Mouse (Mus musculus) neural tube, embryonic 13.5 days (tissue): ENCODE data around the gene Arl3. TPM values are rescaled to one million over a fixed set of nuclear protein-coding genes. Genes with fewer than 3 reads are reported as not detected.

Experiments
- ATAC-seq: fragments of 200-750 bp; cut with Nextera tagmentation; 2 replicates; pipeline ENCODE4 v1.8.0; 2017; ENCODE audit warnings: low read depth, mild to moderate bottlenecking, moderate TSS enrichment, moderate library complexity
- H3K27ac ChIP-seq: fragments of 300-500 bp; sonication (generic); replicated peaks from 2 replicates; pipeline ENCODE4 v1.5.1; 2015; ENCODE audit warnings: moderate library complexity, mild to moderate bottlenecking, inconsistent platforms
- H3K27me3 ChIP-seq: fragments of 300-500 bp; sonication (generic); 2 replicates; pipeline ENCODE4 v1.6.1; 2015; ENCODE audit warnings: mild to moderate bottlenecking, inconsistent platforms
- H3K36me3 ChIP-seq: fragments of 300-500 bp; sonication (generic); 2 replicates; pipeline ENCODE4 v1.6.1; 2015; ENCODE audit warnings: mild to moderate bottlenecking, inconsistent platforms
- H3K4me1 ChIP-seq: fragments of 300-500 bp; sonication (generic); replicated peaks from 2 replicates; pipeline ENCODE4 v1.6.1; 2015; ENCODE audit warnings: inconsistent platforms
- H3K4me2 ChIP-seq: fragments of 300-500 bp; sonication (generic); 2 replicates; pipeline ENCODE4 v1.6.1; 2015; ENCODE audit warnings: inconsistent platforms, mild to moderate bottlenecking, moderate library complexity
- H3K4me3 ChIP-seq: fragments of 300-500 bp; sonication (generic); 2 replicates; pipeline ENCODE4 v1.5.1; 2015; ENCODE audit warnings: mild to moderate bottlenecking, inconsistent platforms
- H3K9ac ChIP-seq: fragments of 300-500 bp; sonication (generic); 2 replicates; pipeline ENCODE4 v1.6.1; 2015; ENCODE audit warnings: moderate library complexity, mild to moderate bottlenecking, inconsistent platforms
- H3K9me3 ChIP-seq: fragments of 300-500 bp; sonication (generic); 2 replicates; pipeline ENCODE4 v1.6.1; 2016; ENCODE audit warnings: inconsistent platforms
- WGBS: fragments of 180-500 bp; shearing (Covaris S2); methylation state at CpG from one replicate; pipeline ENCODE4 v1.1.7; 2015; 5-methylcytosine and 5-hydroxymethylcytosine counted together
- polyA plus RNA-seq: library from polyadenylated mRNA; unstranded; fragments of >200 nt; fragmentation: Nextera tagmentation; extraction: Ambion mirVana; gene quantifications from 2 replicates; pipeline ENCODE4 v1.2.1, GENCODE M21; 2015

The Arl3 gene
- polyA plus RNA-seq, 1 experiment from 2014 or later: 208 TPM

DNA sequence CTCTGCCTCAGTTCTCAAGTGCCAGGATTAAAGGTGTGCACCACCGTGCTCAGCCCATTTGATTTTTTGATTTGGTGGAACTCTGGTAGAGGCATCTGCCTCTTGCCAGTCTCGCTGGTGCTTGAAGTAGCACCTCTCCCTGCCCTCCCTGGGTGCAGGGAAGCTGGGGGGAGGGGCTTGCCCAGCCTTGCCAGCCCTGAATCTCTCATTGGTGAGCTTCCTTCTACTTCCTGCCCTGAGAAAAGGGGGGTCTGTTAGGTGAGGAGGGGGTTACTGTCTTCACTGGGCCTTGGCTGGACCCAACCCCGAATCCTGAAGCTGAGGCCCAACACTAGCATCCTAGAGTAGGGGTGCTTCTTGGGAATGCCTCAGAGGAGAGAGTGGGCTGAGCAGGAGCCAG, 64.3 kb downstream of the Arl3 start:
- Histone ChIP-seq H3K27ac (peak overlapping the region; percentile 90; the same call in 1 of the 2 replicates), H3K36me3 (peaks cover 80% of the 10 kb centered on the region)

DNA sequence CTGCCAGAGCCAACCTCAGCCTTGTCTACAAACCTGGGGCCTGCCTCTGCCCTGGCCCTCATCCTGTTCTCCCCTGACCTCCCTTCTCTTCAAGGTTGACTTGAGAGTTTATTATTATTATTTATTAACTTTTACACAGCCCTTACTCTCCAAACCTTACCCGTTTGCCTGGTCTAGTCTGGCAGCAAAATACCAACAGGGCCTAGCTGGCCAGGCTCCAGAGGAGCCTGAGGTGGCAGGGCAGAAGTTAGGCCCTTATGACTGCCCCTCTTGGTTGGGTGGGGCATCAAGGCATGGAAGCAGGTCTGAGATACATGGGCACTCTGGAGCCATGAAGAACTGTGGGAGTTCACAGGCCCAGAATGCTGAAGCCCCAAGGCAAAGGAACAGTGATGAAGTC, 65.2 kb downstream of the Arl3 start:
- 67% methylated on average over 1 of the region's 1 CpGs for WGBS
- Histone ChIP-seq H3K27ac (peak overlapping the region; percentile 90), H3K9me3 (no peaks in the 10 kb centered on the region), H3K9ac (peak overlapping the region; percentile 100), H3K27me3 (no peaks in the 10 kb centered on the region), H3K4me2 (peak overlapping the region; percentile 99), H3K4me1 (peaks cover 74% of the 10 kb centered on the region), H3K36me3 (peaks cover 70% of the 10 kb centered on the region), H3K4me3 (peak overlapping the region; percentile 96)
- ATAC-seq: no peak

More for the DNA sequence above, 64.3 kb downstream of the Arl3 start:
- H3K4me3 ChIP-seq: no peak overlapping the region
- ATAC-seq: no peak
- no peaks in the 10 kb centered on the region for H3K27me3 ChIP-seq
- H3K9ac ChIP-seq: peak overlapping the region; percentile 100
- WGBS: 31% methylated on average over 3 of the region's 3 CpGs
- peak overlapping the region; percentile 99 for H3K4me2 ChIP-seq
- H3K4me1 ChIP-seq: peaks cover 74% of the 10 kb centered on the region
- no peaks in the 10 kb centered on the region for H3K9me3 ChIP-seq

DNA sequence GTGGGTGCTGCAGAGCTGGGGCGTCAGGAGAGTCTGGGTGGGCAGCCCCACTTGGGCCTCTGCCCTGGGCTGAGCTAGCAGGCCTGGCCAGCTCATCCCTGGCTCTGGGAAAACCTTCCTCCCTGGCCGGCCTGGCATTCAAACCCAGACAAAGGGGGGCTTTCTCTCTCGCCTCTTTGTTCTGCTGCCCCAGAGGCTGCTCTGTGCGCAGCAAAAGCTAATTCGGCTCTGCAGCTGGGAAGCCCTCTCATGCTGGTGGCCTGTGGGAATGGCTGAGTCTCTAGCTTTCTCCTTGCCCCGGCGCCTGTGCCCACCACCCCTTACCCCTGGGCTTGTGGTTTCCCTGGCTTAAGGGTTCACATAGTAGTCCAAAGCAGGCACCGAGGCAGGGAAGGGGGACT, 65.8 kb downstream of the Arl3 start:
- peak overlapping the region; percentile 90 for H3K27ac ChIP-seq
- H3K4me1 ChIP-seq: peaks cover 74% of the 10 kb centered on the region
- peaks cover 64% of the 10 kb centered on the region for H3K36me3 ChIP-seq
- 12% methylated on average over 8 of the region's 8 CpGs for WGBS
- no peaks in the 10 kb centered on the region for H3K9me3 ChIP-seq
- peak overlapping the region; percentile 96 for H3K4me3 ChIP-seq
- no peaks in the 10 kb centered on the region for H3K27me3 ChIP-seq
- peak; percentile 16; the same call in 1 of the 2 replicates for ATAC-seq
- H3K9ac ChIP-seq: peak overlapping the region; percentile 100
- peak overlapping the region; percentile 99 for H3K4me2 ChIP-seq

DNA sequence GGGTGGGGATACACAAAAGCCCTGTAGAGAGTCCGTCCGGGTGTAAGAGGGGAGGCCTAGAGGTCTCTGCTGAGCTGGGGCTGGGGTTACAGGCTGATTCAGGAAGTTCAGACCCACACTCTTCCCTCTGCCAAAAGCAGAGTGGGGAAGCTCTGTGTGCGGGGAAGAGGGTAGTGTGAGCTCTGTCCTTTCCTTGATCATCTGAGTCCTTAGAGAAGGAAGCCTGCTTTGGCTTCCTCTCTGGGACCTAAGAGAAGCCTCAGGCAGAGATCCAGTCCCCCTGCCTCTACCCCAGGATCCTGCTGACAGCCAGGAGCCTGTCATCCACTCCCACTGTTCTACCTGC, 66.7 kb downstream of the Arl3 start:
- no peak for ATAC-seq
- peaks cover 56% of the 10 kb centered on the region for H3K36me3 ChIP-seq

DNA sequence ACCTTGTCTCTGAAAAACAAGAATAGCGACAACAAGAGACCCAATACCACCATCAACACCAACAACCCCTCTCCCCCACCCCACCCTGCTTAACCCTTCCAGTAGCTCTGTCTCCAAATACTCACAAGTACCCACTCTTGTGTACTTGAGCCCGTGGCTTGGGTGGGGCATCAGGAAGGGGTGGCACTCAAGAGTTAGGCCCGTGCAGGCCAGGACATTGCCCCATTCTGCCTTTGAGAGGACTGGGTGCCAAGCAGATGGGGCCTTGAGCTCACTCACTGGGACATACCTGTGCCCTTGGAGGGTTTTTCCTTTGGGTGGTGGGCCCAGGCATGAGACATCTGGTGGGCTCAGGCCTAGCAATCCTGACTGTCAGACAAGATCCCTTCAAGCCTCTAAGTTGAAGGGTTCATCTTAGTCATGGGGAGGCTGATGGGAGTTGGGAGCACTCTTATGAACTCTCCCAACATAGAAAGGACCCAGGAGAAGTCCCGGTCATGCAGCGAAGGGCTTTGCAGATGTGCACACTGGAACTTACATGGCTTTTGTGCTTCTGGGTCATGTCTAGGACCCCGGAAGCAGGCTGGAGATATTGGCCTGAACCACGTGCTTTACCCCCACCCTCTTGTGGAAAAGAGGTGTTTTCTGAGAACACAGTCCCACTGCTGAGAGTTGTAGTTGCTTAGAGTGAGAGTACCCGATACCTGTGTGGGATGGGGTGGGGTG, 67.2 kb downstream of the Arl3 start:
- Histone ChIP-seq H3K36me3 (peaks cover 50% of the 10 kb centered on the region), H3K9ac (peak overlapping the region; percentile 100), H3K27ac (peak overlapping the region; percentile 90), H3K4me3 (peak overlapping the region; percentile 96), H3K4me1 (peaks cover 69% of the 10 kb centered on the region), H3K9me3 (no peaks in the 10 kb centered on the region), H3K27me3 (no peaks in the 10 kb centered on the region), H3K4me2 (peak overlapping the region; percentile 99)
- WGBS: 73% methylated on average over 8 of the region's 8 CpGs
- ATAC-seq: no peak

More for the DNA sequence above, 66.7 kb downstream of the Arl3 start:
- Histone ChIP-seq H3K4me2 (peak overlapping the region; percentile 99), H3K9ac (peak overlapping the region; percentile 100), H3K4me1 (peaks cover 74% of the 10 kb centered on the region), H3K27ac (peak overlapping the region; percentile 90), H3K27me3 (no peaks in the 10 kb centered on the region), H3K9me3 (no peaks in the 10 kb centered on the region), H3K4me3 (peak overlapping the region; percentile 96)
- 40% methylated on average over 3 of the region's 3 CpGs for WGBS

DNA sequence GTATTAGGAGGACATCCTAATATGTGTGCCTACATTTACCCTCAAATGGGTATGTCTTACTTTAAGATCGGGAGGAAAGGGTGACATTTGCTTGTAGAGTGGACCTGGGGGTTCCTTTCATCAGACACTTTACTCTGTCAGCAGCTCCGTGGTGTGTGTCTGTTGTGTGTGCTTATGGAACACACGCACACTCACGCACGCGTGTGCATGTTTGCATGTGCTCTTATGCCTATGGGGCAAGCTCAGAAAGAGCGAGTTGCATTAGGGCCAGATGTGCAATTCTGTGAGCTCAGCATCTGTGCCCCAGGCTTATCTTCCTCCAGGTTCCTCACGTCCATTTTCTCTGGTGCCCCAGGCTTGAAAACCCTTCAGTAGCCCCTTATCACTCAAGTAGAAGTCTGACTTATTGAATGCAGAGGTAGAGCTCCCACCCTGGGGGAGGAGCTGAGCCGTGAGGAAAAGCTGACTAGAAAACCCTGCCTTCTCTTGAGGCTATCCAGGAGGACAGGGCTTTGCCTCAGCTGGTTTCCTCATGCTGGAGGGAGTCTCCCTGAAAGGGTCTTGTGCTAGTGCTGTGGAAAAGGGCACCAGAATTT, 68.1 kb downstream of the Arl3 start:
- ATAC-seq: no peak
- 56% methylated on average over 9 of the region's 9 CpGs for WGBS
- no peaks in the 10 kb centered on the region for H3K9me3 ChIP-seq
- peak overlapping the region; percentile 100 for H3K27ac ChIP-seq
- H3K4me3 ChIP-seq: peak overlapping the region; percentile 96
- H3K9ac ChIP-seq: peak overlapping the region; percentile 100
- H3K4me1 ChIP-seq: peaks cover 60% of the 10 kb centered on the region
- no peaks in the 10 kb centered on the region for H3K27me3 ChIP-seq
- H3K4me2 ChIP-seq: peak overlapping the region; percentile 99
- H3K36me3 ChIP-seq: peaks cover 42% of the 10 kb centered on the region

DNA sequence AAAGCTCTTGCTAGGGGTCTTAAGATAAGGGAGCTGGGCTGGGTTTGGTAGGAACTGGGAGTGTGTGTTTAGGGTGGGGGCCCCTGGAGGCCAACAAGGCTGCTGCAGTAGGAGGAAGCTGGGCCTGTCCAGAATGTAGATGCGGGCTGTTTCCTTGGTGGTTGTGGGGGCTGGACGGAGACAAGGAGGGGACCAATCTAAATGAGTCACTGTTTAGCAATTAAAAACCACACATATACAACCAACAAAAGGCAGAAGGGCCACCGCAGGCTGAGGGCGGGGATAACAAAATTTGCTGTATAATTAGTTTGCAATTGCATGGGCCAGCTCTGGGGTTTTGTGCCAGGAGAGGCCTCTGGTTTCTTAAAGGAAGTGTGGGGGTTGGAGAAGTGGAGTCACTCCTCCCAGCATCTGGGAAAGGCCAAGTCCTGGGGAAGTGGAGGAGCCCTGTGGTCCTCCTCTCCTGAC, 68.9 kb downstream of the Arl3 start:
- Histone ChIP-seq H3K9me3 (no peaks in the 10 kb centered on the region), H3K4me1 (peaks cover 55% of the 10 kb centered on the region), H3K27ac (peak overlapping the region; percentile 100), H3K27me3 (no peaks in the 10 kb centered on the region), H3K9ac (peak overlapping the region; percentile 100), H3K4me2 (peak overlapping the region; percentile 99), H3K36me3 (peaks cover 35% of the 10 kb centered on the region), H3K4me3 (peak overlapping the region; percentile 96)
- ATAC-seq: no peak
- 0% methylated on average over 4 of the region's 4 CpGs for WGBS

DNA sequence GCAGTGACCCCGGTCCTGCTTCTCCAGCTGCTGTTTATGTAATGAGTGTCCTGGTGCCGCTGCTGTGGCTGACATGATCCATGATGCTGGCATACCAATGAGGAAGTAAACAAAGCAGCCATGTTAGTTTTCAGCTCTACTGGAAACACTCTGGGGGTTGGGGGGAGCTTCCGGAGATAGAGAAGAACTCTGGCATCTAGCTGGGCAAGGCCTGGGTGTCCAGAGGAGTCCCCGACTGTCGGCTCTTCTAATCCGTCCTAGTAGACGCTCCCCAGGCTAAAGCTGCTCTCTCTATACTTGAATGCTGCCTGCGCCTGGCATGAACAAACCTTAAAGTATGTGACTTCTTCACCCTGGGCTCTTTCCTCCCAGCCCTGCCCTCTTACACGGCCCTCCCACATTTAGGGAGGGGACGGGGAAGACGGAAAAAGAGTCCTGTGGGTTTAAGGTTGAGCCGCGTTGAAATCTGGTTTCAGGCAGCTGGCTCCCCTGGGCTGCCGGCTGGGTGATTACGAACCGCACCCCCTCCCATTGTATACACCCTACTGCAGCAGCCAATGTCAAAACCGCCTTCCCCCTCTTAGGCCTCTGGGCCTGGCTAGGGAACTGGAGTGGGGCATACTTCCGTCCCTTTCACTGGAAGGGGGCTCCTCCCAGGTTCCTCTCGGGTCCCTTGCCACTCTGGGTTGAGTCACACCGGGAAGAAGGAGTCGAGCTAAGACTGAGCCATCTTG, 69.5 kb downstream of the Arl3 start:
- Histone ChIP-seq H3K36me3 (peaks cover 29% of the 10 kb centered on the region), H3K27ac (peak overlapping the region; percentile 100), H3K4me1 (peaks cover 52% of the 10 kb centered on the region), H3K9ac (peak overlapping the region; percentile 100), H3K4me3 (peak overlapping the region; percentile 96), H3K4me2 (peak overlapping the region; percentile 99), H3K9me3 (no peaks in the 10 kb centered on the region), H3K27me3 (no peaks in the 10 kb centered on the region)
- no peak for ATAC-seq
- WGBS: 0% methylated on average over 21 of the region's 21 CpGs

DNA sequence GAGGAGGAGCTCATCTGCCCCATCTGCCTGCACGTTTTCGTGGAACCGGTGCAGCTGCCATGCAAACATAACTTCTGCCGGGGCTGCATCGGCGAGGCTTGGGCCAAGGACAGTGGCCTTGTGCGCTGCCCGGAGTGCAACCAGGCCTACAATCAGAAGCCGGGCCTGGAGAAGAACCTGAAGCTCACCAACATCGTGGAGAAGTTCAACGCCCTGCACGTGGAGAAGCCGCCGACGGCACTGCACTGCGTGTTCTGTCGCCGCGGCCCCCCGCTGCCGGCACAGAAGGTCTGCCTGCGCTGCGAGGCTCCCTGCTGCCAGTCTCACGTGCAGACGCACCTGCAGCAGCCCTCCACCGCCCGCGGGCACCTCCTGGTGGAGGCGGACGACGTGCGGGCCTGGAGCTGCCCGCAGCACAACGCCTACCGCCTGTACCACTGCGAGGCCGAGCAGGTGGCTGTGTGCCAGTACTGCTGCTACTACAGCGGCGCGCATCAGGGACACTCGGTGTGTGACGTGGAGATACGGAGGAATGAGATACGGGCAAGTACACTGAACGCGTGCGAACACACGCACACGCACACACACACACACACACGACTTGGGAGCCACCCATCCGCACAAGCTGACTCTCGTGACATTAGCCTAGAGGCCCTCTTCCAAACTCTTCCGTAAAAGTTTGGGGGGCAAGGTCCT, 70.4 kb downstream of the Arl3 start:
- H3K9ac ChIP-seq: peak overlapping the region; percentile 100
- H3K4me1 ChIP-seq: peaks cover 43% of the 10 kb centered on the region
- under 1% methylated on average over 53 of the region's 53 CpGs for WGBS
- peaks cover 20% of the 10 kb centered on the region for H3K36me3 ChIP-seq
- H3K9me3 ChIP-seq: no peaks in the 10 kb centered on the region
- 0 out of 2 replicates have a peak, but pooled peaks have one; percentile 8 for ATAC-seq
- H3K4me2 ChIP-seq: peak overlapping the region; percentile 99
- H3K4me3 ChIP-seq: peak overlapping the region; percentile 96
- no peaks in the 10 kb centered on the region for H3K27me3 ChIP-seq
- peak overlapping the region; percentile 100 for H3K27ac ChIP-seq

DNA sequence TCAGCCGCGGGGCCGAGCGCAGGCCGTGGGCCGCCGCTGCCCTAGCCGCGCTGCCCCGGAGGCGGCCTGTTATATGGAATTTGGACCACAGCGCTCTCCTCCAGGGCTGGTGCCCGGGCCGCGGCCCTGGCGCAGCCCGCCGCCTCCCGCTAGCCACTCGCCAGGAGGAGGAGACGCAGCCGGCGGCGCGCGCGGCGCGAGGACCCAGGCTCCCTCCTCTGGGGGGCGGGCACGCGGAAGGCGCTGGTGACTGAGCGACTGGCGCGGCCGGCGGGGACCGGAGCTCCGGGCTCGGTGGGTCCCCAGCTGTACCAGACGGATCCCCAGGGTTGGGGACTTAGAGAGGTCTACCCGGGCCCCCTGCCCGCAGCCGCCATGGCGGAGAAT, 70.9 kb downstream of the Arl3 start:
- H3K9ac ChIP-seq: peak overlapping the region; percentile 100
- H3K4me3 ChIP-seq: peak overlapping the region; percentile 96
- H3K4me1 ChIP-seq: peaks cover 37% of the 10 kb centered on the region
- 1% methylated on average over 31 of the region's 46 CpGs for WGBS
- H3K4me2 ChIP-seq: peak overlapping the region; percentile 99
- no peaks in the 10 kb centered on the region for H3K9me3 ChIP-seq
- peaks cover 18% of the 10 kb centered on the region; the same call in 1 of the 2 replicates for H3K36me3 ChIP-seq
- H3K27me3 ChIP-seq: no peaks in the 10 kb centered on the region
- ATAC-seq: 0 out of 2 replicates have a peak, but pooled peaks have one; percentile 6
- peak overlapping the region; percentile 100 for H3K27ac ChIP-seq

DNA sequence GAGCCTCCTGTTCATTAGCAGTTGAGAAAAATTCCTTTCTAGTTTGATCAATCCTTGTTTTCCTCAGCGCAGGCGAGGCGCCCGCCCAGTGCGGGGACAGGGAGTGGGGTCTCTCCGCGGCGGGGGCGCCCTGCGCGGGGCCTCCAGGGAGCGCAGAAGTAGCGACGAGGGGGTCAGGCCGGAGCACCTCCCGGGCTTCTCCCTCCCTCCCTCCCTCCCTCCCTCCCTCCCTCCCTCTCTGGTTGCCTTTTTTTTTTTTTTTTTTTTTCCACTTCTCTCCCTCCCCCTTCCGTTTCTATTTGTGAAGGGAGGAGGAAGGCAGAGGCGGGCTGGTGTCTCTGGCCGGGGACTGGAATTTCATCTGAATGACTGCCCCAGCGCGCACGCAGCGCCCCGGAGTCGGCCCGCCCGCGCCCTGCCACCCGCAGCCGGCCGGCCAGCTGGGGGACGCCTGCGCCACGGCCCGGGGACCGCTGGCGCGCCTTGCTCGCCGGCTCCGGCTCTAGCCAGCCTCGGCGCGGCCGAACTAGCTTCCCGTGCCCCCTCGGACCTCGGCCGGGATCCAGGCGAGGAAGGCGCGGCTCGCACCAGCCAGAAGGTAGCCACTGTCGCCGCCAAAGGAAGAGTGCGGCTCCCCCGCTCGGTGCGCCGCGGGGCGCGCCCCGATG, 71.5 kb downstream of the Arl3 start, which contains the start of gene Trim8:
Trim8 (plus strand) TSS at position 302 of the 668 bp plus-strand sequence.
- Histone ChIP-seq H3K9me3 (no peaks in the 10 kb centered on the region), H3K4me2 (peak within 1 kb of the TSS; percentile 99), H3K4me3 (peak within 1 kb of the TSS; percentile 96), H3K27ac (peak within 1 kb of the TSS; percentile 100), H3K9ac (peak within 1 kb of the TSS; percentile 100), H3K27me3 (no peaks in the 10 kb centered on the region), H3K36me3 (peaks cover 14% of the 10 kb centered on the region; the same call in 1 of the 2 replicates), H3K4me1 (peaks cover 32% of the 10 kb centered on the region)
- peak; percentile 23 for ATAC-seq
- under 1% methylated on average over 46 of the region's 64 CpGs for WGBS
